Mouse (Mus musculus) lung, postnatal 25 days (tissue): ENCODE measurements around the gene Dpp8.
A peak's percentile ranks its signal among the peaks of the same experiment; 100 is the strongest.

Experiments
- DNase-seq: peaks from one replicate; pipeline ENCODE4 v3.0.0; 2022; ENCODE audit warnings: low spot score

Dpp8 gene

DNA sequence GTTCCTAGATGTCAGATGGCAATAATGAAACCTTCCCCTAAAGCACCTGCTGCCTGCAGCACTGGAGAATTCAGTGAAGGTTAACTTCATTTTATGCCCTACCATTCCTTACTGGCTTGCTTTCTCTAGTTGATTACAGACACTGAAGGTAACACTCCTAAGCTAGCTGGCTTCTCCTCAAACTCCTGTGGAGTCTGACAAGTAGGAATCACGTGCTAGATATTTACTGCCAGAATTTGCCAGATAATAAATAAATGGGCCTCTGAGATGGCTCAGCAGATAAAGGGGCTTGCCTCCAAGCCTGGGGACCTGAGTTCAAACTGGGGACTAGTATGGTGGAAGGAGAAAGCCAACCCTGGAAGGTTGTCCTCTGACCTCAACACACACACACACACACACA lies 54.6 kb downstream of the Dpp8 start:
- DNase-seq: no peak

DNA sequence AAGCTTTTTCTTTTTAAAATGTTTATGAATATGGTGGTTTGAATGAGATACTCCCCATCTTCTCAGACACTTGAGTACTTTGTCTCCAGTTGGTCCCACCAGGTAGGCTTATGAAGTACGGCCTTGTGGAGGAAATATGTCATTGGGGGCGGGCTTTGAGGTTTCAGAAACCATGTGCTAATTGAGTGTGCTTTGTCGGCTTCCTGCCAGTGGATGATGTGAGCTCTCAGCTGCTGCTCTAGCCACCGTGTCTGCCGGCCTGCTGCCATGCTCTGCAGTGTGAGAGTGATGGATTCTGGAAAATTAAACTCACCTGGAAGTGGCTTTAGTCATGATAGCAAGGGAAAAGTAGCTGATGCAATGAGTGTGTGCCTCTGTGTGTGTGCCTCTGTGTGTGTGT lies 55.3 kb downstream of the Dpp8 start:
- no peak for DNase-seq

DNA sequence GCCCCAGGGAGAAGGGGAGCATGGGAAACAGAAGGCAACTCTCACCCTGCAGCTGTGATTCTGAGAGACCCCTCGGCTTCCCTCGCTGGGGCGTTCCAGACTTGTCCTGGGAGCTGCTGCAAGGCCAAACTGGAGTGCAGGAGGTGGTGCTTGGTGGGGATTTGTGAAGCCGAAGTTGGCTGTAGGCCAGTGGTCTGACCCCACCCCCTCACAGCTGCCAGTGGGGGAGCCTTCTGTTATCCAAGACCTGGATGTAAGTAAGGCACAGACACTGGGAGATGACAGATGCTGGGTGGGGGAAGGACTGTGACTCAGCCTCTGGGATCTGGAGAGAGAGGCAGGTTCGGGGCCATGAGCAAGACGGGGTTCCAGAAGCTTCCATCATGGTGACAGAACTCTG lies 62.0 kb downstream of the Dpp8 start:
- DNase-seq: no peak

DNA sequence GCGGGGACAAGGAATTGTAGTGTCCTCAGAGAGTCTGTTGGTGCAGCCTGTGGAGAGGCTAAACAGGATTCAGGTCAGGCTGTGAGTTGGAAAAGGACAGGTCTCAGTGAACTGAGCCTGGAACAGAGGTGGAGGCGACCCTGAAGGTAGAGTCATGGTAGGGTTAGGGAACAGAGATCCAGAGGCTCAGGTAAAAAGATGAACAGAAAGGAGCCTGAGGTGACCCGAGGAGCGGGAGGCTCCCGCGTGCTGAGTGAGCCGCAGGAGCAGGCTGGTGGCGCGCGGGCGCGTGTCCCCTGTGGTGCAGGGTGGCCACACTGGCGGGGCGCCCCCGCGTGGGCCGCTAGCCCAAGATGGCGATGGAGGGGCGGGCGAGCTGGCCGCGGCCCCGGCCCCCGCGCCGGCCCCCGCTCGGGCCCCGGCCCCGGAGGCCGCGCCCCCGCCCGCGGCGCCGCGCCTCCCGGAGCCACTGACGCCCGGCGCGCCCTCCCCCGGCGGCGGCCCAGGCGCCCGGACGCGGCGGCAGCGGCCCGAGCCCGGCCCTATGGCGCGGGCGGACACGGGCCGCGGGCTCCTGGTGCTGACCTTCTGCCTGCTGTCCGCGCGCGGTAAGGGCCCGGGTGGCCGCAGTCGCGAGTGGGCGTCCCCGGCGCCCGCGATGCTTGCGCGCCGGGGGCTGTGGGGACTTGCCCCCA lies 68.9 kb downstream of the Dpp8 start, which contains the start of gene Igdcc4:
TSS of gene Igdcc4 (plus strand) at position 496 of the 695 bp plus-strand sequence.
- no peak for DNase-seq

DNA sequence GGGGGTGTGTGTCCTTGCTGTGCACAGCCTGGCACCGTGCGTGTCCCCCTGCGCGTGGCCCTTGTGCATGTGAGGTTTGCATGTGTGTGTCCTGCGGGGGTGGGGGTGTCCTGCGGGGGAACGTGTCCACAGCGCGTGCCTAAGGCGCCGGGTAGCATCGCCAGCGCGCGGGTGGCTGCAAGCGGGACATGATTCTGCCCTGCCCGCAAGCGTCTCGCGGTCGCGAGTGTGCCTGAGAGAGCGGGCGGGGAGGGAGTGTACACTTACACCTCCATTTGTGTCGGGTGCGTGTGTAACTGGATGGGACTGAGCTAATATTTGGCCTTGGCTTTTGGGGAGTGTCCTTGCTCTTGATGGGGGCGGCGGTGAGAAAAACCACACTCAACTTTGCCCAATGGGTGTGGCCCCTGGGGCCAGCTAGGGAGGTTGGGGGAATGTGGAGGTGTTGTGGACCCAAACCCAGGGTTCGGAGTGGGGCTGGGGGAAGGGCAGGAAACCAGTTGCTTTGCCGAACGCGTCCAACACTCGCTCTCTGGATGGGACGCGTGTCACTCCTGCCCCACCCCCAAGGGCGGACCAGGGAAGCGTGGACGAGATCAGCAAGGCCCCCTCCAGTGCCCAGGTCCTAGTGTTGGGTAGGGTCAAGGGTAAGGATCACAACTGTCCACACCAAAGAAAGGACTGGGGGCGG lies 69.6 kb downstream of the Dpp8 start:
- no peak for DNase-seq

DNA sequence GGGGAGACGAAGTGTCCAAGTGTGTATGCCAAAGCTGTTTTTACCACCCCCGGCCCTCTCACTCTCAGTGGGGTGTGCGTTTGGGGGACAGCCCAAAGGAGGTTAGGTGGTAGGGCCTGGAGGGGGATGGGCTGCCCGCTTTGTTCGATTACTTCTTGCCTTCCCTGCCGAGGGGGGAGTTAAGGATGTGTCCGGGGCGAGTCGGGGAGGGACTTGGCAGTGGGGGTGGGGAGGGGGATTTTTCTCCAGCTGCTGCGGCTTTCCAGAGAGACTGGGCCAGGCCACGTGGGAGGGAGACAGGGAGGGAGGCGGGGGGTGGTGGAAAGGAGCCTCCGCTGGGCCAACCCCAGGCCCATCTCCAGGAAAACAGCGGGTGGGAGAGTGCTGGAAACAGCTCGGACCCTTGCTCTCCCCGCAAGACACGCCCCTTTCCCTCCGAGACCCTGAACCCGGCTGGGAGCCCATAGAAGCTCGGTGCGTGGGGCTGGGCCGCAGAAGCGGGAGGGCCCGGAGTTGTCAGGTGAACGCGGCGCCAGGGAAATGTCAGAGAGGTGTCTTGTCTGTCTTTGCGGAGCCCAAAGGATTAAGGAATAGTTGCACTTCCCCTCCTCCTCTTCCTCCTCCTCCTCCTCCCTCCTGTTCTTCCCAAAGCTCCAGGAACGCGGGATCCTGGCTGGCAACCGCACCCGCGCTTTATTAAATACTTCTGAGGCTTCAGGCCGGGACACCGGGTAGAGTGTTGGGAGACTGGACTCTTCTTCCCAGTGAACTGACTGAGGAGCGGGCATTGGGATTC lies 70.4 kb downstream of the Dpp8 start:
- DNase-seq: no peak

DNA sequence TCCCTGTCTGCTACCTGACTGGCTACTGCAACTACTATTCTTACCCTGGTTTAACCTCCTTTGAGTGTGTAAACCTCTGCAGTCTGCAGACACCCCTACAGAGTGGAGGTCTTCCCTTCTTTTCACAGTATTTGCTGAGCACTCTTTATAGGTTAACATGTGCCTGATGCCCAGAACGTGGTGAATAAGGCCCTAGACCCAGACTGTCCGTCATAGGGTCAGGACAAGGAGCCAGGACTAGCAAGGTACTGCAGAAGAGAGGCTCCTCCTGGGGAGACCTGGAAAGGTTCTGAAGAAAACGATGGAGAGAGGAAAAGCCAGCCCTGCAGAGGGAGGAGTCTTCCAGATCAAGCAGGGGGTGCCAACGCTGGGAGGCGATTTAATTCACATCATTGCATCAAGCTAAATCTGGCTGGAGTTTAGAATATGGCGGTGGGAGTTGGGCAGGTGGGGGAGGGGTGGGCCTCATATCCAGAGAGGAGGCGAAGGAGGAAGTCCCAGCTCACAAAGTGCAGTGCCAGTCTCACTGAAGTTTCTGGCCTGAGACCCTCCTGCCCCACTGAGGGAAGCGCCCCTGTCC lies 71.0 kb downstream of the Dpp8 start:
- DNase-seq: no peak

DNA sequence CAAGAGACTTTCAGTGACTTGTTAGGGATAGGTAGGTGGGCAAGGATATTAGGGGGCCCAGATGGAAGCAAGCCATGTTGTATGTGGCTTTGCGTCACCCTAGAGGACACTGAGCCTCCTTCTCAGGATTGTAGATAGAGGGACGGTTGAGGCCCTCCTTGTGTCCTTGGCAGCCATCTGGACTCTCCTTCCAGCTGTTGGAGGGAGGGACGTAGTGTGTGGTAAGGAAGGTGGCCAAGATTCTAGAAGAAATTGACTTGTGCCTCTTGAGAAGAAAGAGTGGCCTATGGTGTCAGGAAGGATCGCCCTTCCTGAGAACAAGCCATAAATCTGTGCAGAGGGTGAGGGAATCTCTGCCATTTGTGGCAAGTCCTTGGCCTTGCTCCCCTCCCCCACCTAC lies 74.6 kb downstream of the Dpp8 start:
- no peak for DNase-seq

DNA sequence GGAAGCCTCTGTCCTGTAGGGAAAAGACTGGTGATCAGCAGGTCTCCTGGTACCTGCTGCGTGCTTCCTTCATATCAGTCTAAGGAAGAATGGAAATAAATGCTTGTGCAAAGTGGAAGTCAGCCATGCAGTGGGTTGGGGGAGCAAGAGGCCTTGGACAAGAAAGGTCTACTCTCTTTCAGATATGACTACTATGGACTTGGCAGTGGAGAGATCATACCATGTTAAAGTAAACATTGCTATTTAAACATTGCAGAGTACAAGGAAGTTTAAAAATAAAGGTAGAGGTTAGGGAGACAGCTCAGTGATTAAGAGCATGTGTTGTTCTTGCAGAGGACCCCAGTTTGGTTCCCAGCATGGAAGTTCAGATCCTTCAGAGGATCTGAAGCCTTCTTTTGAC lies 75.7 kb downstream of the Dpp8 start:
- no peak for DNase-seq

DNA sequence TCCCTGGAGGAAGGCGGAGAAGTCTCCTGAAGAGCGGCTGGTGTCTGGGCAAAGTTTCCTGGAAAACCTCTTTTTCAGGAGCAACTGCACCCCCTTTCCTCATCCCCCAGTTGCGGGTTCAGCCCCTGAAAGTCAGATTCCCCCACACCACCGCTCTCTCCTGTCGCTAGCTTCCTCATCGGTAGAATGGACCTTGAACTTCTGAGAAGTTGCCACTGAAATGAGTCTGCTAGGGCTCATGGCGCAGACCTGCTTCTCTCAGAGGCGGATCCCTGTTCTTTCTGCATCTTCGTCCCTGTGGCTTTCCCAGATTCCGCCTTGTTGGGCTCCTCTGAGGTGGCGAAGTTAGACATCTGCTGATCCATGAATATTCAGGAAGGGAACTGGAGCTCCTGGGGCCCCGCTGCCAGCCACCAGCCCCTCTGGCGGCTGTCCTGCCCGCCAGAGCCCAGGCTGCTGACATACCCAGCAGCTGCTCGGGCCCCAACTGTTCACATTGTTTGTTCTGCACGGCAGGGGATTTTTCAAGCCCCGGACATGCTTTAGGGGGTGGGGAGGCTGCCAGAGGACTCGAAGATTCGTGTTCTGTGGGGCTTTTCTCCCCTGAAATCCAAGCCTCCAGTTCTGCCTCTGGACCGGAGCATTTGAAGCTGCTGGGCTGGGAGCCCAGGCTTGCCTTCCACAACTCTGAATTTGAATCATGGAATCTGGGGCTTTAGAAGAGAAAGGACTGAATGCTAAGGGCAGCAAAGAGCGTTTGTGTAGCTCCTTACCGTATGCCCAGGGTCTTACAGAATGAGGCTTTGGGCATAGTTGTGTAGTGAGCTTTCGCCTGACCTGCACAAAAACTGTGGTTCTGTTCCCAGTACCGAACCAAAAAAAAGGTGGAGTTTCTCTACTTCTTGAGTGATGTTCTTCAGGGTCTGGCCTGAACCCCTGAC lies 77.2 kb downstream of the Dpp8 start:
- no peak for DNase-seq

DNA sequence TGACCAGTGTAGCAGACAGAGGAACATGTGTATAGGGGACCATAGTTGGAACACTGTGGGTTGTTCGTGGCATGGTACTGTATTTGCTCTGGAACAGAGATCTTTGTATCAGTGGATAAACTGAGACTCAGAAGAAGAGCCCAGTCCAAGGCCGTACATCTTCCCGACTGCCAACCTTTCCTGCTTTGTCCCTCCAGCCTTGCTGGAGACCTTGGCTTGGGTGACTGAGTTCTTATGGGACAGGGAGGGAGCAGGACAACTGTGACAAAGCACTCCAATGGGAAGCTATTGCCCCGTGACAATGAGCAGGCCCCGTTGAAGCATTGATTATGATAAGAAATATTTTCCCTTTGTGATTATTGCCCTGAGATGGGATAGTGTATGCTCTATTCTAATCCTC lies 79.5 kb downstream of the Dpp8 start:
- no peak for DNase-seq

DNA sequence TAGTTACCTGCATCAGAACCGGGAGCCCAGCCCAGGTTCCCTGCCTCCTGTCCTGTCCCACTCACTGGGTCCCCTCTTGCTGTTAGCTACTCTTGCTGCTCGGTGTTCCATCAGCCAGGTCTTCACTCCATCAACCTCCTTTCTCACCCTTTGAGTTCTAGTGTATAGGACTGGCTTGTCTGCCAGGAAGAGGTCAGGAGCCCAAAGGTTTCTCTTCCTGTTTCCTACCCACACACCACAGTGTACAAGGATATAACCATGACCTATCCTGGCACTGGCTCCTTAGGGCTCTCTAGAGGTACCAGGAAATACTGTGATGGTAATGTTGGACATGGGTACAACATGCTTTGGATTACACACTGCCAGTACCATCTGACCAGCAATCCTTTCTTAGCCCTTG lies 81.5 kb downstream of the Dpp8 start:
- no peak for DNase-seq

DNA sequence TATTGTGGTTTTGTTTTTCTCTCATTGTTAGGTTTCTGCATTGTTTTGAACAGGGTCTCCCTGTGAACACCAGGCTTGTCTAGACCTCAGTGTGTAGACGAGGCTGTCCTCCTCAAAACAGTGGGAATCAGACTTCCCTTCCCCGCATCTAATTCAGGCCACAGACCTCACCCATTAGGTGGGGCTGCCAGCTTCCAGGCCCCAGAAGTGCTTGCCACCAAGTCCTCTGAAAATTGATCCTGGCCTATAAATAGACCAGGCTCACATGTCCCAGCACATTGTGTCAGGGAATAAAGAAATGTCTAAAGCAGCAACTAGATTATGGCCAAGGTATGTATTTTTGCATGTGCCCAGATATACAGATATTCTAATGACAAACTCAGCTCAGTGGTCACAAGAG lies 83.7 kb downstream of the Dpp8 start:
- no peak for DNase-seq

DNA sequence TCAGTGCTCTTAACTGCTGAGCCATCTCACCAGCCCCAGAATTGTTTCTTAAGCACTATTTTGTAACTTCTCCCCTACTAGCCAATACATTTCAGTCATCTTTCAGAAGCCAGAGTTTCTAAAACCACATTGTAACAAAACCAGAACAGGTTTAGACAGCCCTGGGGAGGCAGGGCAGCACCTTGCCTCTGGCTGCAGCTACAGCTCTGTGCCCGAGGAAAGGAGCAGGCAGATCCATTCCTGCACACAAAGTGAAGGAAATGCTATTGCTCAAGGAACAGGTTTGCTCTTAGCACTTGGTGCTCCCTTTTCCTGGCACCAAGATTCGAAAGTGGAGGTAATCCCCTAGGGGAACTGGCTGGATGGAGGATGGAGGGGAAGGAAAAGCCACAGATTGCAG lies 85.3 kb downstream of the Dpp8 start:
- no peak for DNase-seq

DNA sequence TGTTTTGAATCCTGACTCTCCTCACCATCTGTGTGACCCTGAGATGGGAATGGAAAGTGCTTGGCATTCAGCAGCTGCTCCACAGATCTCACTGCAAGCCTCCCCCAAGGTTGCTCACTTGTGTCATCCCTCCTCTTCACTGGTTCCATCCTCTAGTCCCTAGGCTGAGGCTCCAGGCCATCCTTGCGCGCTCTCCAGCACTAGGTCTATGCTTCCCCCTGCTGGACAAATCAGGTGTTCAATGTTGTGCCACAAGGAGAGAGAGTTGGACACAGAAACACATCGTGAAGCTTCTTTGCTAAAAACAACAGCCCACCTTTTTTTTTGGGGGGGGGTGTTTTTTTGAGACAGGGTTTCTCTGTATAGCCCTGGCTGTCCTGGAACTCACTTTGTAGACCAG lies 88.7 kb downstream of the Dpp8 start:
- DNase-seq: peak; percentile 68

DNA sequence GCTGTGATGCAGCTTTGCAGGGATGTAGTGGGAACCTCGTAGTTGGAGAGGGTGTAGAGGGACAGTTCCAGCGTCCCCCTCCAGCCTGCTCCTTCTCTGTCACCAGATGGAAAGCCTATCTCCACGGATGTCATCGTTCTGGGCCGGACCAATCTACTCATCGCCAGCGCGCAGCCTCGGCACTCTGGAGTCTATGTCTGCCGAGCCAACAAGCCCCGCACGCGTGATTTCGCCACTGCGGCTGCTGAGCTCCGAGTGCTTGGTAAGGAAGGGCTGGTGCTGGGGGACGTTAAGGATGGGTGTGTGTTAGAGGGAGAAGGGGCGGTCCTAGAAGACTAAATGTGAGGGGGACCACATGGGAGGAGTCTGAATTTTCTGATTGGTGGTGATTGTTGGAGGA lies 90.3 kb downstream of the Dpp8 start:
- DNase-seq: no peak

DNA sequence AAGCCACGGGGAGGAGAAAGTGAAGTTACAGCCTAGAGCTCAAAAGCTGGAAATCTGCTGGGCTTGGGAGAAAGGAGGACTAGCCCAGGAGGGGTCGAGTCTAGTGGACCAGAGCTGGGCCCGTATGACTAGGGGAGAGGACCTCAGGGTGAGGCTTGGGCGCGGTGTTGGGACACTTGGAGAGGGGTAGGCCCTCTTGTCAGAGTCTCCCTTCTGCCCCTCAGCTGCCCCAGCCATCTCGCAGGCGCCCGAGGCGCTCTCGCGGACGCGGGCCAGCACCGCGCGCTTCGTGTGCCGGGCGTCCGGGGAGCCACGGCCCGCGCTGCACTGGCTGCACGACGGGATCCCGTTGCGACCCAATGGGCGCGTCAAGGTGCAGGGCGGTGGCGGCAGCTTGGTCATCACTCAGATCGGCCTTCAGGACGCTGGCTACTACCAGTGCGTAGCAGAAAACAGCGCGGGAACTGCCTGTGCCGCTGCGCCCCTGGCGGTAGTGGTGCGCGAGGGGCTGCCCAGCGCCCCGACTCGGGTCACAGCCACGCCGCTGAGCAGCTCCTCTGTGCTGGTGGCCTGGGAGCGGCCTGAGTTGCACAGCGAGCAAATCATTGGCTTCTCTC lies 91.4 kb downstream of the Dpp8 start:
- no peak for DNase-seq

DNA sequence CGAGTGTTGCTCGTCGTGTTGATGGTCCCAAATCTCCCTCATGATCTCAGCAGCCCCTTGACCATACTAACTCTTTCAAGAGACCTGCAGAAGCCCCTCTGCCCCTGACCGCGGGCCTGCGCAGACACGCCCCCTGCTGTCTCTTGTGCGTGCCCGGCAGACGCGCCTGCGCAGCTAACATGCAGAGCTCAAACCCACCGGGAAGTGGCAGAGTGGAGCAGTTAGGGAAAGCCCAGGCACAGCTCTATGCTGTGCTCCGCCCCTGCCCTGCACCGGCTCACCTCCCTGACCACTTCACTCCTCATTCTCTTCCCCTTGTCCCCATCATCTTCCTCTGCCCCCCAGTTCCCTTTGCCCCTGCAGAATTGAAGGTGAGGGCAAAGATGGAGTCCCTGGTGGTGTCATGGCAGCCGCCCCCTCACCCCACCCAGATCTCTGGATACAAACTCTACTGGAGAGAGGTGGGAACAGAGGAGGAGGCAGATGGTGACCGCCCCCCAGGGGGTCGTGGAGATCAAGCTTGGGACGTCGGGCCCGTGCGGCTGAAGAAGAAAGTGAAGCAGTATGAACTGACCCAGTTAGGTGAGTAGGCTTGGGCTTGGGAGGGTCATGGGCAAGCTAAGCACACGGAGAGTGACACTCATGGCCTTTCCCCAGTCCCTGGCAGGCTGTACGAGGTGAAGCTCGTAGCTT lies 96.1 kb downstream of the Dpp8 start:
- peak; percentile 26 for DNase-seq

DNA sequence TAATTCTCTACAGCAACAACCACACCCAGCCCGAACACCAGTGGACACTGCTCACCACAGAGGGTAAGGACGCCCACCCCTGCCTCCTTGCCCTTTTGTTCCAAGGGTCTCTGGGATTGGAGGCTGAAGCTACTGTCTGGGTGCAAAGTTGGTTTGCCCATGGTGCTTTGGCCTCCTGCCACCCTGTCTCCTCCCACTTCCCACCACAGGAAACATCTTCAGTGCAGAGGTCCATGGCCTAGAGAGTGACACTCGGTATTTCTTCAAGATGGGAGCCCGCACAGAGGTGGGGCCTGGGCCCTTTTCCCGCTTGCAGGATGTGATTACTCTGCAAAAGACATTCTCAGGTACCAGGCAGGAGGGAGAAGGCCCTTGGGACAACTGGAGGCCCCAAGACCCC lies 99.5 kb downstream of the Dpp8 start:
- DNase-seq: no peak
